Mouse (Mus musculus) ES-Bruce4 (cell line): ENCODE data around the gene Amigo2. TPM values are rescaled to one million over a fixed set of nuclear protein-coding genes. Genes with fewer than 3 reads are reported as not detected.

Experiments used
- H3K27ac ChIP-seq: 2 replicates; pipeline ENCODE4 v1.5.1; 2012; ENCODE audit warnings: low read length, inconsistent platforms; ENCODE audit not compliant: insufficient read depth
- H3K27me3 ChIP-seq: 2 replicates; pipeline ENCODE4 v1.6.1; 2012; ENCODE audit warnings: mild to moderate bottlenecking, low read length, inconsistent platforms; ENCODE audit not compliant: control insufficient read depth, poor library complexity, insufficient read depth, severe bottlenecking
- H3K36me3 ChIP-seq: 2 replicates; pipeline ENCODE4 v1.6.1; 2012; ENCODE audit warnings: inconsistent platforms, mild to moderate bottlenecking, low read length, moderate library complexity; ENCODE audit not compliant: control insufficient read depth, poor library complexity, insufficient read depth, severe bottlenecking
- H3K4me1 ChIP-seq: one replicate; pipeline ENCODE4 v1.8.1; 2011; ENCODE audit warnings: low read length; ENCODE audit not compliant: control insufficient read depth, insufficient read depth
- H3K4me3 ChIP-seq: 2 replicates; pipeline ENCODE4 v1.5.1; 2011; ENCODE audit warnings: low read depth, mild to moderate bottlenecking, low read length
- H3K9ac ChIP-seq: 2 replicates; pipeline ENCODE4 v1.6.1; 2012; ENCODE audit warnings: low read depth, mild to moderate bottlenecking, inconsistent platforms; ENCODE audit not compliant: poor library complexity, severe bottlenecking
- H3K9me3 ChIP-seq: replicated peaks from 2 replicates; pipeline ENCODE4 v1.6.1; 2012; ENCODE audit warnings: mild to moderate bottlenecking, low read length, inconsistent platforms; ENCODE audit not compliant: control insufficient read depth, poor library complexity, insufficient read depth, severe bottlenecking
- CTCF ChIP-seq: IDR thresholded peaks from one replicate; pipeline ENCODE4 v1.8.1; 2011; ENCODE audit warnings: low read depth, low read length
- EP300 ChIP-seq: IDR thresholded peaks from 2 replicates; pipeline ENCODE4 v1.6.1; 2011; ENCODE audit warnings: low read depth, low read length; ENCODE audit not compliant: insufficient read depth
- POLR2A ChIP-seq: IDR thresholded peaks from one replicate; pipeline ENCODE4 v1.8.1; 2011; ENCODE audit warnings: low read length; ENCODE audit not compliant: insufficient read depth
- polyA plus RNA-seq: library from polyadenylated mRNA; stranded (reverse); fragments of >200 nt; gene quantifications from 2 replicates; pipeline ENCODE4 v1.2.4, GENCODE M21; 2011; ENCODE audit warnings: low read depth; ENCODE audit not compliant: missing spikeins, insufficient read depth, insufficient read length

The Amigo2 gene
- polyA plus RNA-seq, 1 experiment = 1.8 TPM

DNA sequence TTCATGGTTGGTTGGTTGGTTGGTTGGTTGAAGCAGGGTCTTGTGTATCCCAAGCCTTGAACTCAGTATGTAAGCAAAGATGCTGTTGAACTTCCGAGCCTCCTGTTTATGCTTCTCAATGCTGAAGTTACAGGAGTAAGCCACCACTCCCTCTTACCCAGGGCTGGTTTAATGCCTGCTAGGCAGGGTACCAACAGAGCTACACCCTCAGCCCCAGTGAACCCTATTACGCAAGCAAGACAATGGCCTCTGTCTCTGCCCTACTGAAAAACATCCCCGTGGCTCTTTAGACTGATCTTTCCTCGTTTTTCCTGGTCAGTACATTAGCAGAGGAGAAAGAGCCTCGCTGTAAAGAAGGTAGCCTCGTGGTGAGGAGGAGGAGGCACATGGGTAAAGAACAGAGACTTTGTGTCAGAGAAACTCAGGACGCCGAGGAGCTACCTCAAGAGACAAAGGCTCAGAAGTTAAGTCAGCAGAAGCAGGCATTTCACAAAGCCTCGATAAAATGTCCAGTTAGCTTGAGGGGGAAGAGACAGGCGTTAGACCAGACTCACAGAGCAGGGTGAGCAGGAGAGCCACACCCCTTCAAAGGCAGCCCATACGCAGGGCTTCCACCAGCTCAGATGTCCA lies 13.0 kb upstream of the Amigo2 start:
- Histone ChIP-seq H3K27me3 (no peaks in the 10 kb centered on the region), H3K9ac (no peak overlapping the region), H3K36me3 (no peaks in the 10 kb centered on the region), H3K27ac (no peak overlapping the region), H3K9me3 (no peaks in the 10 kb centered on the region), H3K4me3 (no peak overlapping the region), H3K4me1 (no peaks in the 10 kb centered on the region)
- TF ChIP-seq EP300 = no peak
- TF ChIP-seq CTCF = no peak
- TF ChIP-seq POLR2A = no peak

DNA sequence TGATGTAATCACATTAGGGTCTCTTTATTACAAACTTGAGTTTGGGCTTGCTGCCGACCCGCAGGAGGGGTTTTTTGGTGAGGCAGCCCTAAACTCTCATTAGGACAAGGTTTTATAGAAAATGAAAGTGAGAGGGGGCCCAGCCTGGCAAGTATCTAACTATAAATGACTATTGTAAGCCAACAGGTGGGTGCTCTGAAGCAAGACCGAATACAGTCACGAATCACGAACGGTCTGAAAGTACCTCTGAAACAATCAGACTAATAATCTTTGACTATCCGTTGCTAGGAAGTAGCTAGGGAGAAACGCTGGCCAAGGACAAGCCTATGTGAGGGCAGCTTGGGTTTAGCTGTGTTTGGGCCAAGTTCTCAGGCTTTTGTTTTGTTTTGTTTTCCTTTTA lies 12.2 kb upstream of the Amigo2 start:
- H3K9ac ChIP-seq = no peak overlapping the region
- no peaks in the 10 kb centered on the region for H3K27me3 ChIP-seq
- H3K4me1 ChIP-seq = no peaks in the 10 kb centered on the region
- H3K4me3 ChIP-seq = no peak overlapping the region
- no peak overlapping the region for H3K27ac ChIP-seq
- TF ChIP-seq POLR2A (no peak), EP300 (no peak), CTCF (no peak)
- no peaks in the 10 kb centered on the region for H3K36me3 ChIP-seq
- no peaks in the 10 kb centered on the region for H3K9me3 ChIP-seq

DNA sequence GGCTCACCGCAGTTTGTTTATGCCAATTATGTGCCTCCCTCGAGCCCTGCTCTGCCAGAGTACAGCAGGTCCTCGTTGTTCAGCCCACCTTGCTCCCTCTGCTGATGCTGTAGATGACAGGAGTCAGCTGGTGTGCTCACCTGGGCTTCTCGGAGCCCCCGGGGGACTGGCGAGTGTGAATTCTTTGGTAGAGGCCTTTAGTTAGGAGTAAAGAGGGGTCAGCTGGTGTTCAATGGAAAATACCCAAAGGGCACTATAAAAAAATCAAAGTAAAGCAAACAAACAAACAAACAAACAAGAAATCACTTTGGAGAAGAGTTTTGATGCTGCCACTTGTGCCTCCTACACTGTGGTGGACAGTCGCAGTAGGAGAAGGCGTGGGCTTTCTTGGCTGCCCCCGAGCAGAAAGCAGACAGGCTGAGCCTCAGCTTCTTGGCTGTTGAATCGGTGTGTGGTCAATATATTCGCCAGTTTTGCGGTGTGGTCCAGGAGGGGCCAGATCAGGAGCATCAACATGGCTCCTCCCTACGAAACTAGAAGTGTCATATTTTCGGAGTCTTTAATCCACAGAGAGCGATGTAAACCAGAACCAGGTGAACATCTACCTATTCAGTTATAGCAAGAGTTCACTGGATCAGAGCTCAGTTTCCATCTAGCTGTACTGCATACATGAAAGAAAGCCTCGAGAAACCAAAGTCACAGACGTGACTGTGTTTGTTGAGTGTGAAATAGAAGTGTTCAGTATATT lies 11.6 kb upstream of the Amigo2 start:
- TF ChIP-seq CTCF = no peak
- TF ChIP-seq POLR2A = no peak
- TF ChIP-seq EP300 = no peak
- H3K9me3 ChIP-seq = no peaks in the 10 kb centered on the region
- no peak overlapping the region for H3K9ac ChIP-seq
- H3K4me3 ChIP-seq = no peak overlapping the region
- no peaks in the 10 kb centered on the region for H3K4me1 ChIP-seq
- H3K36me3 ChIP-seq = no peaks in the 10 kb centered on the region
- H3K27ac ChIP-seq = no peak overlapping the region
- H3K27me3 ChIP-seq = no peaks in the 10 kb centered on the region

DNA sequence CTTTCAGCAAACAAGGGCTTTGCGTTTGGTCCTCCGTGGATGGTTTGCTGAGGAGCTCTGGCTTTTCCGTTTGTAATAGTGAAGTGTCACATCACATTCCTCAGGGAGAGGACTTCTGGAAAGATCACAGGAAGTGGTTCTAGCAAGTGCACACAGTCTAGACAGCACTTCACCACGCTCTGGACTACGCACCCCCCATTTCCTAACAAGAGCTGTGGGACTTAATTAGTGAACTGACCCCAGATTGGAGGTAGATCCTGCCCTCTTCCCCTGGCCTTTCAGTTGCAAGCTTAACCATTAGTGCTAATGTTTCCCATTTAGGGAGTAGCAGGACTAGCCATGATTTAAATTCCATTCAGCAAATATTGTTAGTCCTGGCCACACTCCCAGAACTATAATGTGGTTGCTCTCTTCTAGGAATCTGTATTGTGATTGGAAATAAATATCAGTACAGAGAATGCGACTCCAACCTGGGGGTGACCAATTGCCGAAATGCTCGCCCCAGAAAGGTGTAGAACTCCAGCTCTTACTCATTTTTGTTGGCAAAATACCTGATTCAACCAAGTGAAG lies 10.2 kb upstream of the Amigo2 start:
- TF ChIP-seq CTCF (no peak), EP300 (no peak), POLR2A (no peak)
- Histone ChIP-seq H3K4me1 (no peaks in the 10 kb centered on the region), H3K9me3 (no peaks in the 10 kb centered on the region), H3K36me3 (no peaks in the 10 kb centered on the region), H3K27ac (no peak overlapping the region), H3K4me3 (no peak overlapping the region), H3K27me3 (no peaks in the 10 kb centered on the region), H3K9ac (no peak overlapping the region)

DNA sequence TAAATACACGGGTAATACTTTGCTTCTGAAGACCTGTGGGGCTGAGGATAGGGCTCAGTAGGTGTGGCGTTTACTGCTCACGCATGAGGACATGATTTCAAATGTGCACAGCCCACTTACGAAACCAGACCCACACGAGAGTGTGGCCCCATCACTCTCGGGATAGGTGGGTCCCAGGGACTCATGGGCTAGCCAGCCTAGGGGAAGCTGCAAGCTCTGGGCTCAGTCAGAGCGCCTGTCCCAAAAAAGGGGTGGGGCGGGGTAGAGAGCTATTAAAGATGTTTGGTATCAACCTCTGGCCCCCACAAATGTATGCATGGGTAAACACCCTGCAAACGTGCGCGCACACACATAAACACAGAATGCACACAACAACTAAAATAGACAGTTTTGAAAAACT lies 9.3 kb upstream of the Amigo2 start:
- TF ChIP-seq CTCF (no peak), EP300 (no peak)
- Histone ChIP-seq H3K4me3 (no peak overlapping the region), H3K27me3 (no peaks in the 10 kb centered on the region), H3K27ac (no peak overlapping the region), H3K4me1 (no peaks in the 10 kb centered on the region), H3K9ac (no peak overlapping the region), H3K36me3 (no peaks in the 10 kb centered on the region), H3K9me3 (no peaks in the 10 kb centered on the region)

DNA sequence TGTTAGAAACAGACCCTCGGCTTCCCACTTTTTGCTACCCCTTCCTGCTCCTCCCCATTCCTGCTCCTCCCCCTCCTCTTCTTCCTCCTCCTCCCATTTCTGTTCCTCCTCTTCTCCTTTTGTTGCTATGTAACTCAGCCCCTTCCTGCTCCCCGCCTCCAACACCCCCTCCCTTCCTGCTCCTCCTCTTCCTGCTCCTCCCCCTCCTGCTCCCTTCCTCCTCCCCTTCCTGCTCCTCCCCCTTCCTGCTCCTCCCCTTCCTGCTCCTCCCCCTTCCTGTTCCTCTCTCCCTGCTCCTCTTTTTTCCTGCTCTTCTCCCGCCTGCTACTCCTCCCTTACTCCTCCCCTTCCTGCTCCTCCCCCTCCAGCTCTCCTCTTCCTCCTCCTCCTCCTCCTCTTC lies 8.7 kb upstream of the Amigo2 start:
- Histone ChIP-seq H3K27me3 (no peaks in the 10 kb centered on the region), H3K27ac (no peak overlapping the region), H3K4me3 (peak overlapping the region; percentile 39), H3K36me3 (no peaks in the 10 kb centered on the region), H3K9ac (no peak overlapping the region), H3K4me1 (no peaks in the 10 kb centered on the region), H3K9me3 (no peaks in the 10 kb centered on the region)
- 0 out of 2 replicates have a peak, but pooled peaks have one; percentile 8 for TF ChIP-seq EP300
- no peak for TF ChIP-seq POLR2A
